ENCODE assay signal across 20 mouse cellular contexts in the genomic region with DNA sequence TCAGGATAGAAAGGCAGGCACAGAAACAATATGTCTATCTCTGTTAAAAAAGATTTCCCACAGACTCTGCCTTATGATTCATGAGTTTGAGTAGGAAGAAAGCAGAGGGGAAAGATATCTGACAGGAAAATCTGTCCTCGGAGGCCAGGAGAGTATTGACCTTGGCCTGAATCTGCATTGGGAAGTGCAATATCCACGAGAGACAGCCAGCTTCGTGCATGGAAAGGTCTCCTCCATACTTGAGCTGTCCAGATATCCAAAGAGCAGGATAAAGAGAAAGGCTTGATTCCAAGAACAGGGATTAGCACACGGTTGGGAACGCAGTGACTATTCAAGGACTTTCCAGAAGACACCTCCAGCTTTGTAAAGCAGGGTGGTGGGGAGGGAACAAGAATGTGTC. TPM values are rescaled to one million over a fixed set of nuclear protein-coding genes. Genes with fewer than 3 reads are reported as not detected.
DNase-seq lines count a peak whose midpoint lies in the region; ATAC-seq and TF ChIP-seq lines count a peak whose summit lies in the region.
"Had no signal": no experiment of that assay in that cellular context is flagged by ENCODE, and none has a peak within 500 bp of the region (broad histone marks: within the 10 kb centered on the region; RNA-seq: fewer than 3 reads in every experiment).

No protein-coding gene starts in this region.

- intact Hi-C loops in heart, postnatal 14 days (cut with DNase I) = no loop called here

- TF ChIP-seq POLR2A in embryonic fibroblast, embryonic 13.5 days (IDR thresholded peaks at IDR 0.05; ENCODE audit: low read depth, low read length) = no peak
- no peak for TF ChIP-seq POLR2A in small intestine, adult 2 months (IDR thresholded peaks at IDR 0.05; ENCODE audit: low read depth, low read length)

- peak overlapping the region; percentile 74 for H3K27ac ChIP-seq in heart, embryonic 15.5 days
- H3K27ac ChIP-seq in embryonic fibroblast, embryonic 13.5 days (ENCODE audit: insufficient read depth, low read length) = peak overlapping the region; percentile 59; the same call in 1 of the 2 replicates
- peak overlapping the region; percentile 89 for H3K27ac ChIP-seq in small intestine, adult 2 months (ENCODE audit: insufficient read depth, low read depth, low read length)
- H3K27ac ChIP-seq: forebrain, embryonic 12.5 days; limb, embryonic 15.5 days had no signal

- H3K4me1 ChIP-seq in heart, embryonic 15.5 days (replicated peaks) = peaks cover 82% of the 10 kb centered on the region
- peaks cover 12% of the 10 kb centered on the region for H3K4me1 ChIP-seq in embryonic fibroblast, embryonic 13.5 days (ENCODE audit: control insufficient read depth, insufficient read depth, low read length)
- peaks cover 32% of the 10 kb centered on the region; the same call in 1 of the 2 replicates for H3K4me1 ChIP-seq in small intestine, adult 2 months (ENCODE audit: control insufficient read depth, insufficient read depth, insufficient read length, low read length)
- H3K4me1 ChIP-seq: forebrain, embryonic 12.5 days; limb, embryonic 15.5 days had no signal

- H3K4me2 ChIP-seq in heart, embryonic 15.5 days = no peak overlapping the region
- H3K4me2 ChIP-seq: forebrain, embryonic 12.5 days; limb, embryonic 15.5 days had no signal

- H3K4me3 ChIP-seq in heart, embryonic 15.5 days = no peak overlapping the region
- no peak overlapping the region for H3K4me3 ChIP-seq in embryonic fibroblast, embryonic 13.5 days (ENCODE audit: insufficient read depth, low read length)
- H3K4me3 ChIP-seq in small intestine, adult 2 months (ENCODE audit: low read depth, low read length) = no peak overlapping the region
- H3K4me3 ChIP-seq: forebrain, embryonic 12.5 days; limb, embryonic 15.5 days had no signal

- peaks cover 53% of the 10 kb centered on the region for H3K36me3 ChIP-seq in heart, embryonic 15.5 days
- peaks cover 7% of the 10 kb centered on the region for H3K36me3 ChIP-seq in small intestine, adult 2 months (ENCODE audit: control insufficient read depth, insufficient read depth, low read length)
- H3K36me3 ChIP-seq: forebrain, embryonic 12.5 days had no signal

- no peak for TF ChIP-seq CTCF in embryonic fibroblast, embryonic 13.5 days (IDR thresholded peaks at IDR 0.05; ENCODE audit: borderline replicate concordance, insufficient read depth, low read length)
- TF ChIP-seq CTCF in small intestine, adult 2 months (IDR thresholded peaks at IDR 0.05; ENCODE audit: extremely low read depth, insufficient read length, insufficient replicate concordance, low read depth, low read length) = no peak

- WGBS in heart, embryonic 15.5 days = 27% methylated on average over 5 of the region's 5 CpGs
- WGBS in small intestine, adult 2 months = 27% methylated on average over 5 of the region's 5 CpGs

- H3K9me3 ChIP-seq in heart, embryonic 15.5 days (replicated peaks) = no peaks in the 10 kb centered on the region
- H3K9me3 ChIP-seq: forebrain, embryonic 12.5 days; limb, embryonic 15.5 days had no signal

- DNase-seq in adrenal gland, adult 2 months = peak; percentile 28
- DNase-seq in adrenal gland, adult 18-20 months (ENCODE audit: low spot score in 2 of 2) = no peak
- DNase-seq in heart, postnatal 14 days = no peak
- no peak for DNase-seq in right cerebral cortex, adult 18-20 months
- DNase-seq: cerebellum, adult 8-10 months; gastrocnemius, postnatal 36 days; kidney, postnatal 36 days; lung, postnatal 10 days; retina, postnatal 1 day; spleen, adult 18-20 months; thymus, postnatal 25 days had no signal

- no peaks in the 10 kb centered on the region for H3K27me3 ChIP-seq in heart, embryonic 15.5 days
- H3K27me3 ChIP-seq in small intestine, adult 2 months (ENCODE audit: control insufficient read depth, insufficient read depth, low read length) = no peaks in the 10 kb centered on the region
- H3K27me3 ChIP-seq: forebrain, embryonic 12.5 days; limb, embryonic 15.5 days had no signal

- H3K9ac ChIP-seq in heart, embryonic 15.5 days = no peak overlapping the region
- H3K9ac ChIP-seq: forebrain, embryonic 12.5 days; limb, embryonic 15.5 days had no signal

- no peak; the same call in 1 of the 2 replicates for ATAC-seq in heart, embryonic 15.5 days (replicated peaks; ENCODE audit: insufficient number of reproducible peaks, insufficient read depth, low FRiP score, low read depth)
- no peak for ATAC-seq in megakaryocyte, adult 5-6 weeks (ENCODE audit: poor library complexity, severe bottlenecking)
- ATAC-seq: midbrain, embryonic 16.5 days had no signal

RNA-seq across cellular contexts. Expression of a gene that starts 43.2 kb away (rescaled TPM):
- 10 to 100 TPM; 20.0 to 37.1 TPM for total RNA-seq in adrenal gland, adult 2 months (2021)
- polyA plus RNA-seq in adrenal gland, adult 2 months (2012; rRNA removed) = 15.4 and 16.0 TPM in 2 replicates
- 10 to 100 TPM; 20.8 to 31.8 TPM for total RNA-seq in adrenal gland, adult 18-20 months (2021)
- polyA plus RNA-seq in heart, embryonic 15.5 days (2015; fragmentation: Nextera tagmentation; extraction: Ambion mirVana) = 298 and 363 TPM in 2 replicates
- 1,000 to 10,000 TPM; 1,735 to 2,031 TPM for total RNA-seq in heart, postnatal 14 days (2021)
- polyA plus RNA-seq in embryonic fibroblast, embryonic 13.5 days (2011; ENCODE audit: insufficient read length, low read depth, missing spikeins) = 92.1 and 137 TPM in 2 replicates
- polyA plus RNA-seq in small intestine, adult 2 months (2012; rRNA removed) = 33.4 and 56.9 TPM in 2 replicates
- 0.64 TPM in 1 of 2 replicates, not detected in the other for total RNA-seq in megakaryocyte, adult 5-6 weeks (2015)
- total RNA-seq in megakaryocyte, adult 5-6 weeks (2017) = 1.0 and 1.4 TPM in 2 replicates
- total RNA-seq: megakaryocyte-erythroid progenitor cell, adult 5-6 weeks; MEL had no signal

RNA-seq across cellular contexts. Expression of a gene that starts 55.0 kb away (rescaled TPM):
- total RNA-seq in adrenal gland, adult 2 months (2021) = 10 to 100 TPM; 15.3 to 16.5 TPM
- 1.6 TPM in 2 replicates for polyA plus RNA-seq in adrenal gland, adult 2 months (2012; rRNA removed)
- total RNA-seq in adrenal gland, adult 18-20 months (2021) = 10 to 100 TPM; 18.8 to 19.4 TPM
- polyA plus RNA-seq in heart, embryonic 15.5 days (2015; fragmentation: Nextera tagmentation; extraction: Ambion mirVana) = 20.0 and 22.6 TPM in 2 replicates
- 10 to 100 TPM; 15.3 to 15.4 TPM for total RNA-seq in heart, postnatal 14 days (2021)
- 16.7 and 18.9 TPM in 2 replicates for polyA plus RNA-seq in embryonic fibroblast, embryonic 13.5 days (2011; ENCODE audit: insufficient read length, low read depth, missing spikeins)
- polyA plus RNA-seq in small intestine, adult 2 months (2012; rRNA removed) = 0.86 and 1.6 TPM in 2 replicates
- total RNA-seq in megakaryocyte, adult 5-6 weeks (2015) = 8.4 and 9.3 TPM in 2 replicates
- 13.4 and 14.5 TPM in 2 replicates for total RNA-seq in megakaryocyte, adult 5-6 weeks (2017)

RNA-seq across cellular contexts. Expression of a gene that starts 55.1 kb away (rescaled TPM):
- total RNA-seq in adrenal gland, adult 2 months (2021) = 10 to 100 TPM; 31.7 to 32.2 TPM
- 20.4 and 21.2 TPM in 2 replicates for polyA plus RNA-seq in adrenal gland, adult 2 months (2012; rRNA removed)
- 10 to 100 TPM; 26.8 to 31.6 TPM for total RNA-seq in adrenal gland, adult 18-20 months (2021)
- 6.2 and 7.4 TPM in 2 replicates for polyA plus RNA-seq in heart, embryonic 15.5 days (2015; fragmentation: Nextera tagmentation; extraction: Ambion mirVana)
- total RNA-seq in heart, postnatal 14 days (2021) = 10 to 100 TPM; 13.9 to 15.7 TPM
- 15.1 and 15.5 TPM in 2 replicates for polyA plus RNA-seq in embryonic fibroblast, embryonic 13.5 days (2011; ENCODE audit: insufficient read length, low read depth, missing spikeins)
- polyA plus RNA-seq in small intestine, adult 2 months (2012; rRNA removed) = 7.6 and 11.1 TPM in 2 replicates
- 19.4 and 22.3 TPM in 2 replicates for total RNA-seq in megakaryocyte, adult 5-6 weeks (2015)
- 12.3 and 13.5 TPM in 2 replicates for total RNA-seq in megakaryocyte, adult 5-6 weeks (2017)

Comparison
In these comparisons a context has a peak if more than half of its experiments do, and no peak if none do; other contexts are left out.
1. RNA of a gene that starts 43.2 kb away (total RNA-seq): 1,735 to 2,031 TPM in heart, postnatal 14 days; 20.0 to 37.1 TPM in adrenal gland, adult 2 months, 20.8 to 31.8 TPM in adrenal gland, adult 18-20 months and 0.64 to 1.4 TPM in megakaryocyte, adult 5-6 weeks; every median in the first group is over 10 times any median in the second.
2. Peak in every context shown above with its lines, with median percentiles within 50 percentile points of each other: H3K27ac ChIP-seq.